Mouse (Mus musculus) lung, embryonic 14.5 days (tissue): ENCODE results near the gene Gm9747. TPM values are rescaled to one million over a fixed set of nuclear protein-coding genes. Genes with fewer than 3 reads are reported as not detected.
A peak's percentile ranks its signal among the peaks of the same experiment; 100 is the strongest.

ENCODE experiments used
- ATAC-seq: fragments of 200-750 bp; cut with Nextera tagmentation; 2 replicates; pipeline ENCODE4 v1.8.0; 2017; ENCODE audit warnings: mild to moderate bottlenecking, moderate TSS enrichment, moderate library complexity; ENCODE audit not compliant: insufficient read depth
- DNase-seq: peaks from one replicate; pipeline ENCODE4 v3.0.0-alpha.2; 2015
- H3K27ac ChIP-seq: fragments of 300-500 bp; sonication (generic); 2 replicates; pipeline ENCODE4 v1.5.1; 2014; ENCODE audit warnings: low read depth, mild to moderate bottlenecking, moderate library complexity
- H3K27me3 ChIP-seq: fragments of 300-500 bp; sonication (generic); 2 replicates; pipeline ENCODE4 v1.6.1; 2014; ENCODE audit warnings: low read length, control low read depth; ENCODE audit not compliant: insufficient read depth
- H3K36me3 ChIP-seq: fragments of 300-500 bp; sonication (generic); 2 replicates; pipeline ENCODE4 v1.6.1; 2014; ENCODE audit warnings: control low read depth; ENCODE audit not compliant: insufficient read depth
- H3K4me1 ChIP-seq: fragments of 300-500 bp; sonication (generic); 2 replicates; pipeline ENCODE4 v1.6.1; 2014; ENCODE audit warnings: antibody characterized with exemption, control low read depth; ENCODE audit not compliant: insufficient read depth
- H3K4me2 ChIP-seq: fragments of 300-500 bp; sonication (generic); 2 replicates; pipeline ENCODE4 v1.6.1; 2014; ENCODE audit warnings: mild to moderate bottlenecking
- H3K4me3 ChIP-seq: fragments of 300-500 bp; sonication (generic); 2 replicates; pipeline ENCODE4 v1.5.1; 2014; ENCODE audit warnings: low read depth, low read length
- H3K9ac ChIP-seq: fragments of 300-500 bp; sonication (generic); 2 replicates; pipeline ENCODE4 v1.6.1; 2014
- H3K9me3 ChIP-seq: fragments of 300-500 bp; sonication (generic); 2 replicates; pipeline ENCODE4 v1.6.1; 2016; ENCODE audit warnings: low read depth, low read length, control low read depth
- CTCF ChIP-seq: IDR thresholded peaks from 2 replicates; pipeline ENCODE4 v1.5.1; 2016; ENCODE audit warnings: antibody characterized with exemption, low read depth
- WGBS: fragments of 180-500 bp; shearing (Covaris S2); extraction: QIAGEN DNeasy Blood & Tissue Kit; methylation state at CpG from one replicate; pipeline ENCODE4 v1.1.7; 2014; 5-methylcytosine and 5-hydroxymethylcytosine counted together
- polyA plus RNA-seq: library from polyadenylated mRNA; unstranded; fragments of >200 nt; fragmentation: Nextera tagmentation; extraction: Ambion mirVana; gene quantifications from 2 replicates; pipeline ENCODE4 v1.2.1, GENCODE M21; 2014

The Gm9747 gene
- polyA plus RNA-seq, 1 experiment from 2014 or later = 52.0 TPM

- no peak for DNase-seq
- no peaks in the 10 kb centered on the region for H3K9me3 ChIP-seq
- ATAC-seq = no peak
- H3K4me2 ChIP-seq = no peak overlapping the region
- TF ChIP-seq CTCF = no peak
- H3K4me1 ChIP-seq = no peaks in the 10 kb centered on the region
- no peaks in the 10 kb centered on the region for H3K27me3 ChIP-seq
- 87% methylated on average over 3 of the region's 3 CpGs for WGBS
- no peak overlapping the region for H3K9ac ChIP-seq
- peaks cover 56% of the 10 kb centered on the region for H3K36me3 ChIP-seq
- no peak overlapping the region for H3K27ac ChIP-seq
- H3K4me3 ChIP-seq = no peak overlapping the region
Observed at GRCm38 (mm10) chr1:82235455-82236104, 2.7 kb downstream of the Gm9747 start.

- H3K9me3 ChIP-seq = no peaks in the 10 kb centered on the region
- 74% methylated on average over 4 of the region's 4 CpGs for WGBS
- no peak overlapping the region for H3K9ac ChIP-seq
- no peak overlapping the region for H3K4me3 ChIP-seq
- ATAC-seq = no peak
- no peak overlapping the region for H3K4me2 ChIP-seq
- peak overlapping the region; percentile 11; the same call in 1 of the 2 replicates for H3K27ac ChIP-seq
- no peak for DNase-seq
- H3K36me3 ChIP-seq = peaks cover 49% of the 10 kb centered on the region
- H3K27me3 ChIP-seq = no peaks in the 10 kb centered on the region
- TF ChIP-seq CTCF = no peak
- no peaks in the 10 kb centered on the region for H3K4me1 ChIP-seq
Observed at GRCm38 (mm10) chr1:82238245-82238644, 5.3 kb downstream of the Gm9747 start.

DNA sequence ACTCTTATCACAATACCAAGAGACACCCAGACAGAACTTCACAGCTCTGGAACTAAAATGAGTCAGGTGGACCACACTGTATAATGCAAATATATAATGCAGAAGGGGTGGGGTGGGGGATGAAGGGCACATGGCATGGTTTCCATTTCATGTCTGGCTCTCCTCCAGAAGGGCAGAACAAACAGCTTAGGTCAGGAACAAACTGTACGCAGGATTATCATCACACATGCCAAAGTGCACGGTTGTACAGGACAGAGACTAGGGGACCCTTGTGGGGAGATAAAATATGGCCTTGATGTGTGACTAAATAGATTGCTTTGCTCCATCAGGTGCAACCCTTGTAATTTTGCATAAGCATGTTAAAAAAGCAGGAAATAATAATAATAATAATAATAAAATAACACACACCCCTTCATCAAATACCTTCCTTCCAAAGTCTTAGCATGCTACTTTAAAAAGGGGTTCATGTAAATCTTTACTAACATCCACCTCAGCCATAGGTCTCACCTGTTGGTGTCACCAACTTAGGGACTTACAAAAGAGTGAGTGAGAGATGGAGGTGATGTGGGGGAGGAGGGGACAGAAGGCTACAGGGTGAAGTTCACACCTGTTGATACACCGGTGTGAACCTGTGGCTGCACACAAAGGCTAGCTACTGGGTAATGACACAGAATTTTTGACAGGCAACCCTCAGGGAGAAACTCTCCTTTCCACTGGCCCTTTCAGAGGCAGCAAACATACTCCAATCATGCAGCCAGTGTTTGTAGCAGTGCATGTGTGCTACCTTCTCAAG, 6.7 kb downstream of the Gm9747 start:
- Histone ChIP-seq H3K27ac (no peak overlapping the region), H3K4me3 (no peak overlapping the region), H3K4me2 (no peak overlapping the region), H3K9me3 (no peaks in the 10 kb centered on the region), H3K4me1 (no peaks in the 10 kb centered on the region), H3K27me3 (no peaks in the 10 kb centered on the region), H3K36me3 (peaks cover 36% of the 10 kb centered on the region), H3K9ac (no peak overlapping the region)
- 54% methylated on average over 3 of the region's 3 CpGs for WGBS
- TF ChIP-seq CTCF = no peak
- DNase-seq (no peak), ATAC-seq (no peak)

DNA sequence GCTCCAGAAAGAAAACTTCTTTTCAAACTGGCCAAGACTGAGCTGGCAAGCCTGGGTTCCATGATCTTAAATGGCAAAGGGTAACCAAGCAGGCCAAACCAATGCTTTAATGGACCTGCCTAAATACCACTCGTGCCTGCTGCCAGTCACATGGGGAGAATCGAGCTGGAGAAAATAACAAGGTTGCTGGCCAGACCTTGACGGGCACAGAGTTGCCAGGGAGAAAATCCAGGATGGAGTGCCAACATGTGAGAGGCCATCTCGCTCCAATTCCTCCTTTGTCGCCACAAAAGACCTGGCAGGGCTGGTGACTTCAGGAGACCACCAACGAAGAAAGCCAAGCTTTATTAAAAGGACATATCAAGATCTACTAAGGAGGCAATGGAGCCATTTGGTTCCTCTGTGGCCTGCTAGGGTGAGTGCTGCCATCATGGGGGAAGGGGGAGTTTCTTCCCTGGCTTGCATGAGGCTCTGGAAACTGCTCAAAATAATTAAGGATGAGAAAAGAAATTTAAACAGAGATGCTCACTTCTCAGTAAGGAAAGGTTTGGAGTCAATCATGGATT, 10.4 kb downstream of the Gm9747 start:
- H3K27me3 ChIP-seq = no peaks in the 10 kb centered on the region
- no peak for ATAC-seq
- H3K4me1 ChIP-seq = no peaks in the 10 kb centered on the region
- H3K9ac ChIP-seq = no peak overlapping the region
- no peaks in the 10 kb centered on the region for H3K9me3 ChIP-seq
- 86% methylated on average over 6 of the region's 6 CpGs for WGBS
- H3K4me3 ChIP-seq = no peak overlapping the region
- no peak overlapping the region for H3K4me2 ChIP-seq
- H3K27ac ChIP-seq = no peak overlapping the region
- no peak for TF ChIP-seq CTCF
- no peak for DNase-seq
- H3K36me3 ChIP-seq = peaks cover 16% of the 10 kb centered on the region

GRCm38 (mm10) chr1:82245002-82245401, 12.1 kb downstream of the Gm9747 start:
- no peak overlapping the region for H3K27ac ChIP-seq
- no peak overlapping the region for H3K9ac ChIP-seq
- WGBS = 79% methylated on average over 5 of the region's 5 CpGs
- no peak for TF ChIP-seq CTCF
- DNase-seq (no peak), ATAC-seq (no peak)
- H3K9me3 ChIP-seq = no peaks in the 10 kb centered on the region
- H3K4me1 ChIP-seq = no peaks in the 10 kb centered on the region
- no peak overlapping the region for H3K4me2 ChIP-seq
- no peak overlapping the region for H3K4me3 ChIP-seq
- H3K36me3 ChIP-seq = peaks cover 13% of the 10 kb centered on the region
- no peaks in the 10 kb centered on the region for H3K27me3 ChIP-seq

GRCm38 (mm10) chr1:82247221-82247951, 14.5 kb downstream of the Gm9747 start:
- no peak for TF ChIP-seq CTCF
- peak; percentile 56 for DNase-seq
- Histone ChIP-seq H3K9me3 (no peaks in the 10 kb centered on the region), H3K4me3 (no peak overlapping the region), H3K4me2 (no peak overlapping the region), H3K9ac (no peak overlapping the region), H3K4me1 (no peaks in the 10 kb centered on the region), H3K27ac (no peak overlapping the region), H3K27me3 (no peaks in the 10 kb centered on the region), H3K36me3 (peaks cover 14% of the 10 kb centered on the region)
- peak; percentile 62 for ATAC-seq
- WGBS = 38% methylated on average over 10 of the region's 10 CpGs
